Mouse (Mus musculus) ES-Bruce4 (cell line): ENCODE measurements at regions not wholly inside any gene's neighbourhood (a gene's known extent, or its start where the extent isn't known, plus 50 kb on each side); places are given as distances from the start of the nearest gene placed in this dataset.
A peak's percentile ranks its signal among the peaks of the same experiment; 100 is the strongest.

Source experiments
- H3K27ac ChIP-seq: 2 replicates; pipeline ENCODE4 v1.5.1; 2012; ENCODE audit warnings: low read length, inconsistent platforms; ENCODE audit not compliant: insufficient read depth
- H3K27me3 ChIP-seq: 2 replicates; pipeline ENCODE4 v1.6.1; 2012; ENCODE audit warnings: mild to moderate bottlenecking, low read length, inconsistent platforms; ENCODE audit not compliant: control insufficient read depth, poor library complexity, insufficient read depth, severe bottlenecking
- H3K36me3 ChIP-seq: 2 replicates; pipeline ENCODE4 v1.6.1; 2012; ENCODE audit warnings: inconsistent platforms, mild to moderate bottlenecking, low read length, moderate library complexity; ENCODE audit not compliant: control insufficient read depth, poor library complexity, insufficient read depth, severe bottlenecking
- H3K4me1 ChIP-seq: one replicate; pipeline ENCODE4 v1.8.1; 2011; ENCODE audit warnings: low read length; ENCODE audit not compliant: control insufficient read depth, insufficient read depth
- H3K4me3 ChIP-seq: 2 replicates; pipeline ENCODE4 v1.5.1; 2011; ENCODE audit warnings: low read depth, mild to moderate bottlenecking, low read length
- H3K9ac ChIP-seq: 2 replicates; pipeline ENCODE4 v1.6.1; 2012; ENCODE audit warnings: low read depth, mild to moderate bottlenecking, inconsistent platforms; ENCODE audit not compliant: poor library complexity, severe bottlenecking
- H3K9me3 ChIP-seq: replicated peaks from 2 replicates; pipeline ENCODE4 v1.6.1; 2012; ENCODE audit warnings: mild to moderate bottlenecking, low read length, inconsistent platforms; ENCODE audit not compliant: control insufficient read depth, poor library complexity, insufficient read depth, severe bottlenecking
- CTCF ChIP-seq: IDR thresholded peaks from one replicate; pipeline ENCODE4 v1.8.1; 2011; ENCODE audit warnings: low read depth, low read length
- EP300 ChIP-seq: IDR thresholded peaks from 2 replicates; pipeline ENCODE4 v1.6.1; 2011; ENCODE audit warnings: low read depth, low read length; ENCODE audit not compliant: insufficient read depth
- POLR2A ChIP-seq: IDR thresholded peaks from one replicate; pipeline ENCODE4 v1.8.1; 2011; ENCODE audit warnings: low read length; ENCODE audit not compliant: insufficient read depth

- TF ChIP-seq EP300 (no peak), POLR2A (no peak), CTCF (no peak)
- H3K4me1 ChIP-seq, result no peaks in the 10 kb centered on the region
- no peak overlapping the region for H3K9ac ChIP-seq
- H3K9me3 ChIP-seq, result no peaks in the 10 kb centered on the region
- no peaks in the 10 kb centered on the region for H3K36me3 ChIP-seq
- H3K4me3 ChIP-seq, result no peak overlapping the region
- no peak overlapping the region for H3K27ac ChIP-seq
- no peaks in the 10 kb centered on the region for H3K27me3 ChIP-seq
These were observed 336.3 kb upstream of the Tgfbr2 start for GRCm38 (mm10) chr9:116511450-116511849.

DNA sequence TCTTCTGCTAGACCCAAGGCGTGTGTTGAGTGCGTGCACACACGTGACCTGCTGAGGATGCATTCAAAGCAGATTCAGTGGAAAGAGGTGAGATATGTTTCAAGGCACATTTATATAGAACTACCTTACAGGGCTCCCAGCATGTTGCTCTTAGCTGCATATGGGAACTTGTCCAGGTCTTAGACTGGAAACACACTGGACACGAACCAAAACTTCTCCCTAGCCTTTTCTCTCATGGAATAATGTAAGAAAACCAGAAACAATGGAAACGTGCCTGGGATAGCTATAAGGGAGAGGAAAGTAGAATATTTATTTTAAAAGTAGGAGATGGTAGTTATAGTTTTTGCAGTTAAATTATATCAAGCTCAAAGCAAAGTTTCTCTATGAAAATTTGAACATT lies 332.6 kb upstream of the Tgfbr2 start:
- TF ChIP-seq POLR2A (no peak), EP300 (no peak), CTCF (no peak)
- Histone ChIP-seq H3K4me3 (no peak overlapping the region), H3K9me3 (no peaks in the 10 kb centered on the region), H3K36me3 (no peaks in the 10 kb centered on the region), H3K27ac (no peak overlapping the region), H3K4me1 (no peaks in the 10 kb centered on the region), H3K9ac (no peak overlapping the region), H3K27me3 (no peaks in the 10 kb centered on the region)

GRCm38 (mm10) chr9:116502831-116503230 lies 327.7 kb upstream of the Tgfbr2 start:
- Histone ChIP-seq H3K36me3 (no peaks in the 10 kb centered on the region), H3K9me3 (no peaks in the 10 kb centered on the region), H3K9ac (no peak overlapping the region), H3K27me3 (no peaks in the 10 kb centered on the region), H3K27ac (no peak overlapping the region), H3K4me1 (no peaks in the 10 kb centered on the region), H3K4me3 (no peak overlapping the region)
- TF ChIP-seq EP300 (no peak), CTCF (no peak), POLR2A (no peak)

GRCm38 (mm10) chr9:116500951-116501350 lies 325.8 kb upstream of the Tgfbr2 start:
- no peaks in the 10 kb centered on the region for H3K36me3 ChIP-seq
- no peaks in the 10 kb centered on the region for H3K9me3 ChIP-seq
- no peaks in the 10 kb centered on the region for H3K27me3 ChIP-seq
- no peak overlapping the region for H3K4me3 ChIP-seq
- TF ChIP-seq EP300, result no peak
- H3K9ac ChIP-seq, result no peak overlapping the region
- no peaks in the 10 kb centered on the region for H3K4me1 ChIP-seq
- no peak overlapping the region for H3K27ac ChIP-seq

GRCm38 (mm10) chr9:116491227-116491626 lies 316.1 kb upstream of the Tgfbr2 start:
- no peak for TF ChIP-seq CTCF
- TF ChIP-seq EP300, result no peak
- no peak for TF ChIP-seq POLR2A
- Histone ChIP-seq H3K27me3 (no peaks in the 10 kb centered on the region), H3K27ac (no peak overlapping the region), H3K36me3 (no peaks in the 10 kb centered on the region), H3K9ac (no peak overlapping the region), H3K4me3 (no peak overlapping the region), H3K4me1 (no peaks in the 10 kb centered on the region), H3K9me3 (no peaks in the 10 kb centered on the region)

- Histone ChIP-seq H3K27me3 (no peaks in the 10 kb centered on the region), H3K9me3 (no peaks in the 10 kb centered on the region), H3K9ac (no peak overlapping the region), H3K4me1 (no peaks in the 10 kb centered on the region), H3K36me3 (no peaks in the 10 kb centered on the region), H3K4me3 (no peak overlapping the region), H3K27ac (no peak overlapping the region)
- no peak for TF ChIP-seq EP300
- TF ChIP-seq CTCF, result peak; percentile 22
These were observed 314.6 kb upstream of the Tgfbr2 start for GRCm38 (mm10) chr9:116489787-116490186.
